Mouse (Mus musculus) kidney, adult 18-20 months (tissue): ENCODE data around the gene Tmem102.

Experiments
- DNase-seq: peaks from one replicate; pipeline ENCODE4 v3.0.0; 2021

Gene Tmem102

DNA sequence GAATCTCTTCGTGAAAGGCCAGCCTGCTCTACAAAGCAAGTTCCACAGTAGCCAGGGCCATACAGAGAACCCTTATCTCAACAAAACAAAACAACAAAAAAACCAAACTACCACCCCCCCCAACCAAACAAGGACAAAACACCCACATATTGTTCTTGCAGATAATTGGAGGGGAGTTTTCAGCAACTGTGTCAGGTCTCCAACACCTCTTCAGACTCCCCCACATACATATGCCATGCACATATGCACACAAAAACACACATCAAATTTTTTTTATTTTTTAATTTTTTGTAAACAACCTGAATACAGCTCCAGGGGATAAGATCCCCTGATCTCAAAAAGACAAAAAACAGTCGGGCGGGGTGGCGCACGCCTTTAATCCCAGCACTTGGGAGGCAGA, 51.2 kb downstream of the Tmem102 start:
- no peak for DNase-seq
